Mouse (Mus musculus) brain, embryonic 18.5 days (tissue): ENCODE results near the gene Rfx1.

Source experiments
- DNase-seq: peaks from one replicate; pipeline ENCODE4 v3.0.0-alpha.2; 2012; ENCODE audit warnings: low read depth, low spot score

The Rfx1 gene

DNA sequence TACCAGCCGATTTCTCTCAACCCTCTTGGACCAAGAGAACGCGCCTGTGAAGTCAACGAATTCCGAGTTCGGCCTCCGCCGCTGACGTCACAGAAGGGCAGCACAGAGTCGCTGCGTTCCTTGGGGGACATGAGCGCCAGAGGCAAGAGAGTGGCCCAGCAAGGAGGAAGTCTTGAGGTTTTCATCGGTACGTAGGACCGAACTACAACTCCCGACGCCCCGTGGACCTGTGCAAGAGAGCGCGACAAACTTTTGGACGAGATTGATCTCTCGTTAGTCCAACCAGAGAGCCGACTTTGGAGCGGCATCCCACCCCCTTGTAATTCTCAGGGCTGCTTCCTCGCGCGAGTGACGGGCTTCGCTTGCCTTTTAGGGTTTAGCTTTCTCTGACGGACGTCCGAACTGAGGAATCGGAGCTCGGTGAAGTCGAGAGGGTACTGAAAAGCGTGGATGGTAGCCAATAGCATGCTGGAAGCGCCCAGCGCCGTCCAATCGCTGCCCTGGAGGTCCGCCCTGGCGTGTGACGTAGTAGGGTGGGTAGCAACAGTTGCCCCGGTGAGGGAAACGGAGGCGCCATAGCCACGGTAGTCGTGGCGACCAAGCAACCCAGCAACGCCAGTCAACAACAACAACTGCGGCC is at the start of gene Rfx1:
Gene Rfx1 (plus strand): TSS at position 544 of the 640 bp plus-strand sequence.
- peak; percentile 100 for DNase-seq

DNA sequence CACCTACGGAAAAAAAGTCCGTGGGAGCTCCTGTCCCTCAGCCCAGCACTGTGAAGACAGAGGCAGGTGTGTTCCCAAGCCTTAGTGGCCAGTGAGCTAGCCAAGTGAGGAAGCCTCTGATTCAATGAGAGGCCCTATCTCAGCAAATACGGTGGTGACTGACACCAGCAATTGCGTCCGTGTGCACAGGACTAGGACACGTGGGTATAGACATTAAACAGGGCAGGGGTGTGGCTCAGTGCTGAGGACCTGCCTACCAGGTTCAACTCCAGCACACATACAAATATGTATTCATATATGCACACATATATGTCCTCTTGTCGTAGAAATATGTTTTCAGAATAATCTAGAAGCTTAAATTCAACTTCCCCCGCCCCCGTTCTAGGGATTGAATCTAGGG is 46.9 kb upstream of the Rfx1 start:
- no peak for DNase-seq

GRCm38 (mm10) chr8:84021096-84021495 is 45.5 kb upstream of the Rfx1 start, which contains the start of gene Palm3:
Palm3 (plus strand) TSS chr8:84021471.
- no peak for DNase-seq

GRCm38 (mm10) chr8:84021569-84021968 is 45.1 kb upstream of the Rfx1 start:
- no peak for DNase-seq

- DNase-seq = no peak
These were observed 43.5 kb upstream of the Rfx1 start for GRCm38 (mm10) chr8:84023085-84023484.

- no peak for DNase-seq
These were observed 43.0 kb upstream of the Rfx1 start for GRCm38 (mm10) chr8:84023631-84024030.

DNA sequence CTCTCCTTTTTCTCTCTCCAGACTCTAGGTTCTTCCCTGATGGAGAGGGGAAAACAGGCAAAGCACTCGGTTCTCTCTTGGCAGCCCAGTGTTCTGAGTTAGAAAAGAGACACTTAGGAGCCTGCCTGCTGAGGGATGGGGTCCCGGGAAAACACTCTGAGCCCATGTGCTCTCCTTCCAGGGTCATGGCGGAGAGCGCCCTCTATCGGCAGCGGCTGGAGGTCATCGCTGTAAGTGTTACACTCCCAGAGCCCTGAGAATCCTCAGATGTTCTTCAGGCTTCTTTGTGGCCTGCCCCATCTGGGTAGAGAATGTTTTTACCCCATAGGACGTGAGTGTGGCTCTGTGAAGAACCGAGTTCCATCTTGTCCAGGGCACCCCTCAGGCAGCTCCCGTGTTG is 42.5 kb upstream of the Rfx1 start:
- DNase-seq = no peak

GRCm38 (mm10) chr8:84025863-84026262 is 40.8 kb upstream of the Rfx1 start:
- no peak for DNase-seq

DNA sequence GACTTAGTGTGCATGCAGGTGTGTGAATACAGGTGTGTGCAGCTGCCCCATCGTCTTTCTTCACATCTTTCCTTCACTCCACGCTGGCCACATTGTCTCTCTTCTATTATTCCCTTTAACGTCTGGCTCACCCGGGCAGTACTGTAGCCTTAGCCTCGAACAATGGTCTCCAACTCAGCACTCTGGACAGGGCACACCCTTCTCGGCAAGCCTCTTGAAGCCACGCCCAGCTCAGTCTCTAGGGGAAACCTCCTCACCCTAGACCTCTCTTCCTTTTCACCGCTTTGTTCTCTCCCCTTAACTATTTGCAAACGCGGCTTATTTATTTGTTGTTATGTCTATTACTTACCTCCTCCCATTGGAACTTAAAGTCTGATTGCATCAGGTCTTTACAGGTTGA is 39.2 kb upstream of the Rfx1 start:
- no peak for DNase-seq

DNA sequence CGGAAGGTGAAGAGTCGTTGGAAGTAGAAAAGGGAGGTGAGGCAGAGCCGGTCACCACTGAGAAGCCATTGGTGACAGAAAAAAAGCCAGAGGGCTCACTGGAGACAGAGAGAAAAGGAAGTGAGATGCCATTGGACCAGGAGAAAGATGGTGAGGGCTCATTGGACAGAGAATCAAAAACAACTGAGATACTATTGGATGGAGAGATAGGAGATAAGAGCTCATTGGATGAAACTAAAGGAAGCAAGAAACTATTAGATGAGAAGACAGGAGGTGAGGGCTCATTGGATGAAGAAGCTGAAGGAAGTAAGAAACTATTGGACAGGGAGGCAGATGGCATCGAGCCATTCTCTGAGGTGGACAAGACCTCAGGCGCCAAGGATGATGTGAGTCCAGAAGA is 37.4 kb upstream of the Rfx1 start:
- no peak for DNase-seq

- no peak for DNase-seq
These were observed 33.9 kb upstream of the Rfx1 start for GRCm38 (mm10) chr8:84032777-84033176.

DNA sequence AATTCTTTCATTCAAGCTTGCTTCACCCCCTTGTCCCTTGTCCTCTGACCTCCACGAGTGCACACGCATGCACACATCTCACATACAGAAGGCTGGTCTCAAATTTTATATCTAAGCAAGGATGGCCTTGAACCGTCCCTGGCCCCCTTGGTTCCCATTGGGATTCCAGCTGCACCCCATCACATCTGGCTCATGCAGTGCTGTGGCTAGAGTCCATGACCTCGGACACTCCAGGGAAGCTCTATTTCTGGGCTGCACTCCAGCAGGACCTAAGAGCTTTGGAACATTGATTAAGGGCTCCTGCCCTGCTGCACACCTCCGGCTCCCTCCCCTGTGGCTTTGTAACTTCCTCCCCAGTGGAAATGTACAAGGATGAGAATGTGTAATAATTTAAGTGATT is 28.6 kb upstream of the Rfx1 start:
- no peak for DNase-seq

DNA sequence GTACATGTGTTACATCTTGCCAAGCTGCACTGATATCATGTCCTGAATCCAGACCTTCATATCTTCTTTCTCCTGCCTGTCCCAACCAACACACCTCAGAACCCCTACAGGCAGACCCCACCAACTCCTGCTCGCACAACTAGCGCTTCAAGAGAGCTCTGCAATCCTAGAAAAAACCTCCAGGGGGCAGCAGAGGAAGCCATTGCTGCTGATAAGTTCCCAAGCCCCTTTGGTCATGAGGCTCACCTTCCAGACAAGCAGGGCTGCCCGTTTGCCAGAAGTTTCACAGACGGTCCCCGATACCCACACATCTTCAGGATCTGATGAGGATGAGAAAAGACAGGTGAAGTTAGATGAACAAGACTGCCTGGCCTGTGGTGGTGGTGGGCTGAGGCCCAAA is 27.6 kb upstream of the Rfx1 start:
- DNase-seq = no peak

GRCm38 (mm10) chr8:84042066-84042947 is 24.3 kb upstream of the Rfx1 start, which contains the start of gene Il27ra:
Il27ra (minus strand) TSS chr8:84042589.
- DNase-seq = no peak

- no peak for DNase-seq
These were observed 23.7 kb upstream of the Rfx1 start for GRCm38 (mm10) chr8:84042948-84043342.

GRCm38 (mm10) chr8:84044103-84044502 is 22.5 kb upstream of the Rfx1 start:
- no peak for DNase-seq

- DNase-seq = no peak
These were observed 21.7 kb upstream of the Rfx1 start, which contains the start of gene Rln3 for GRCm38 (mm10) chr8:84044900-84045299. Rln3 (minus strand) TSS chr8:84045000.

DNA sequence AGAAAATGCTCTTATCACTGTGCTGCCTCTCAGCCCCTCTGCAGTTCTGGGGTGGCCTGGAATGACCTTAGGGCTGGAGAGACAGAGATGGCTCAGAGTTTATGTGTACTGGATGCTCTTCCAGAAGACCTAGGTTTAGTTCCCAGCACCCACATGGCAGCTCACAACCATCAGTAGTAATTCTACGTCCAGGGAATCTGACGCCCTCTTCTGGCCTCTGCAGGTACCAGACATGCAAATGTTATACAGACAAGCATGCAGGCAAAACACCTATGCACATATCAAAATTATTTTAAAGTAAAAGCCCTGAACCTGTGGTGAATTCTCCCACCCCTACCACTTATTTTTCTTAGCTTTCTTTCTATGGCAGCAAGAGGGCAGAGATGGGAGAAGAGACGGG is 20.1 kb upstream of the Rfx1 start:
- no peak for DNase-seq

DNA sequence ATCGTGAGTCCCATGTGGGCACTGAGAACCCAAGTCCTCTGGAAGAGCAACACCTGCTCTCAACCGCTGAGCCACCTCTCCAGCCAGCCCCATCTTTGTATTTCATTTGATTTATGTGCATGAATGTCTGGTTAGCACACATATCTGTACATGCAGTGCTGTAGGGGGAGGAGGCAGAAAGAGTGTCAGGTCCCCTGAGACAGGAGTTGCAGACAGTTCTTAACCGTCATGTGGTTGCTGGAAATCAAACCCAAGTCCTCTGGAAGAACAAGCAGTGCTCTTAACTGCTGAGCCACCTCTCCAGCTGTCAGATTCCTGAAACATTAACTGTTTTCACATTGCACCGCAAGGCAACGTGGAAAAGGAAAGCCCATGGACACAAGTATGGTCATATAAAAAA is 18.5 kb upstream of the Rfx1 start:
- DNase-seq = no peak

- no peak for DNase-seq
These were observed 13.9 kb upstream of the Rfx1 start for GRCm38 (mm10) chr8:84052746-84053145.

DNA sequence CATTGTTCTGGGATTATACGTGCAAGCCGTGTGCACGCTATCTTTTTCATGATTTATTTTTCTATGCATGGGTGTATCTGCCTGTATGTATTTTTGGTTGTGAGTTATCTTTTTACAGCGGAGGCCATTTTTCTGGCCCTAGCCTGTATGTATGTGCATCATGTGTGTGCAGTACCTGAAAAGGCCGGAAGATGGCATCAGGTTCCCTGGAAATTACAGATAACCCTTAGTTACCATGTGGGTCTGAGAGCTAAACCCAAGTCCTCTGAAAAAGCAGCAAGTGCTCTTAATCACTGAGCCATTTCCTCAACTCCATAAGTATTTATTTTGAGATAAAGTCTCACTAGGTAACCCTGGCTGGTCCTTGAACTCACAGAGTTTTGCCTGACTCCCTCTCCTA is 13.4 kb upstream of the Rfx1 start:
- no peak for DNase-seq

DNA sequence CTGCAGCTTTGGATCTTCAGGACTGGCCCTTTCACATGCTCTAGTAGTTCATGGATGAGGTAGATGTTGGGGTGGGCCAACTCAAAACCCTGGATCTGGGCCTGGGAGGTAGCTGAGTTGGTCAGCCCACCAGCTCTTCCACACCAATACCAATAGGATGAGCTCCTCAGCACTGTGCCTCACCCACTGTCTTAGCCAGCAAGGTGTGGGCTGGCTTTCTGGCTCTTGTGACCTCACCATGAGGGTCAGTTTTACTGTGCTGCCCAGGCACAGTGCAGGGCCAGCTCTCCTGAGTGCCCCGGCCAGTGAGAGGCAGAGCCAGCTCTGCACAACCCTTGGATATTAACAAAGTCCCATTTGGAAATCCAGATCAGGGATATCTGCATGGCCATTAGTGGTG is 8.8 kb upstream of the Rfx1 start:
- DNase-seq = no peak

GRCm38 (mm10) chr8:84059226-84059625 is 7.4 kb upstream of the Rfx1 start:
- DNase-seq = no peak
